1 mouse cellular context compared by ENCODE assay signal in the genomic region with DNA sequence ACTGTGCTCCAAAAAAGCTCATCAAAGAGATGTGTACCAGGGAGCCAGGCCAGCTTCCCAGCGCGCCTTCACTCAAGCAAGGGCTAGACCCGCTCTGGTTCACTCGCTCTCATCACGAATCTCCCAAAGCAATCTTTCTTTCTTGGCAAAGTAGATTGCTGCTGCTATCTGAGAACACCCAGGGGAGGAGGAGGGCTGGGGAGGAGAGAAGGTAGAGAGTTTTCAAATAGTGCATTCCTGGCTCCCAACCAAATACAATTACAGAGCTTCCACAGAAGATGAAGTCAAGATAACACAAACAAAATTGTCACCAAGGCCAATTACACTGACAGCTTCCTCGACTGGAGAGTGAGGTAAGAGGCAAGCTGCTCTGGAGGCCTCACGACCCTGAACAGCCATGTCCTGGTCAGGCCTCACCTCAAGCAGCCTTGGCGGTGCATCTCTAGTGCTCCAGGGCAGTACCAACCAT.
TF ChIP-seq lines count a peak whose summit lies in the region.

No protein-coding gene starts in this region.

TF ChIP-seq in MEL, 35 proteins besides CTCF, POLR2A, EP300 and RAD21:
- no peak for TF ChIP-seq SIN3A (IDR thresholded peaks at IDR 0.05; ENCODE audit: low read length)
- peak; percentile 15; the same call in 1 of the 2 replicates for TF ChIP-seq GATA1 (IDR thresholded peaks at IDR 0.05; ENCODE audit: low read depth, low read length)
